Mouse (Mus musculus): ENCODE measurements at regions not wholly inside any gene's neighbourhood (a gene's known extent, or its start where the extent isn't known, plus 50 kb on each side); places are given as distances from the start of the nearest gene placed in this dataset.
"Not testable (repeated sequence)": the region's sequence is repeated elsewhere in the genome, so short reads cannot be mapped to it uniquely, and the experiment has no call there.

- TF ChIP-seq EP300 (optimal IDR thresholded peaks at IDR 0.05) (no peak), CTCF (IDR thresholded peaks at IDR 0.05; ENCODE audit: low read depth) (no peak)
- no peak for DNase-seq (ENCODE audit: low spot score)
- H3K4me2 ChIP-seq (replicated peaks; ENCODE audit: low read depth), result no peak overlapping the region
- H3K9ac ChIP-seq (ENCODE audit: low read length), result no peak overlapping the region
- H3K4me1 ChIP-seq (replicated peaks; ENCODE audit: control insufficient read depth, insufficient read depth), result no peaks in the 10 kb centered on the region
- ATAC-seq (ENCODE audit: low FRiP score, low TSS enrichment), result no peak
- H3K9me3 ChIP-seq (ENCODE audit: control insufficient read depth, low read length), result no peaks in the 10 kb centered on the region
- H3K27me3 ChIP-seq (ENCODE audit: control insufficient read depth, insufficient read depth, low read length), result no peaks in the 10 kb centered on the region
- no peak overlapping the region for H3K4me3 ChIP-seq (ENCODE audit: low read depth, low read length)
- WGBS, result 87% methylated on average over 1 of the region's 1 CpGs
- H3K27ac ChIP-seq (replicated peaks), result no peak overlapping the region
- H3K36me3 ChIP-seq (ENCODE audit: control insufficient read depth, insufficient read depth, low read length), result no peaks in the 10 kb centered on the region
Measured at GRCm38 (mm10) chr1:47119636-47120035, 227.0 kb upstream of the Slc39a10 start.

- DNase-seq (ENCODE audit: low spot score); H3K27me3 ChIP-seq (ENCODE audit: control insufficient read depth, insufficient read depth, low read length); H3K9me3 ChIP-seq (ENCODE audit: control insufficient read depth, low read length); H3K4me1 ChIP-seq (replicated peaks; ENCODE audit: control insufficient read depth, insufficient read depth); H3K9ac ChIP-seq (ENCODE audit: low read length); H3K27ac ChIP-seq (replicated peaks); H3K36me3 ChIP-seq (ENCODE audit: control insufficient read depth, insufficient read depth, low read length); ATAC-seq (ENCODE audit: low FRiP score, low TSS enrichment); H3K4me2 ChIP-seq (replicated peaks; ENCODE audit: low read depth); H3K4me3 ChIP-seq (ENCODE audit: low read depth, low read length): not testable (repeated sequence)
- WGBS, result 95% methylated on average over 4 of the region's 4 CpGs
Measured at GRCm38 (mm10) chr1:47116681-47117080, 224.0 kb upstream of the Slc39a10 start.

GRCm38 (mm10) chr1:47112494-47112893 lies 219.8 kb upstream of the Slc39a10 start:
- Histone ChIP-seq H3K27ac (replicated peaks) (no peak overlapping the region), H3K27me3 (ENCODE audit: control insufficient read depth, insufficient read depth, low read length) (no peaks in the 10 kb centered on the region), H3K4me3 (ENCODE audit: low read depth, low read length) (no peak overlapping the region), H3K36me3 (ENCODE audit: control insufficient read depth, insufficient read depth, low read length) (no peaks in the 10 kb centered on the region), H3K4me2 (replicated peaks; ENCODE audit: low read depth) (no peak overlapping the region), H3K9me3 (ENCODE audit: control insufficient read depth, low read length) (no peaks in the 10 kb centered on the region), H3K9ac (ENCODE audit: low read length) (no peak overlapping the region), H3K4me1 (replicated peaks; ENCODE audit: control insufficient read depth, insufficient read depth) (no peaks in the 10 kb centered on the region)
- no peak for TF ChIP-seq EP300 (optimal IDR thresholded peaks at IDR 0.05)
- no peak for TF ChIP-seq CTCF (IDR thresholded peaks at IDR 0.05; ENCODE audit: low read depth)
- no peak for DNase-seq (ENCODE audit: low spot score)
- WGBS, result 76% methylated on average over 1 of the region's 1 CpGs
- ATAC-seq (ENCODE audit: low FRiP score, low TSS enrichment), result no peak

GRCm38 (mm10) chr1:47104055-47104454 lies 211.4 kb upstream of the Slc39a10 start:
- no peaks in the 10 kb centered on the region for H3K27me3 ChIP-seq (ENCODE audit: control insufficient read depth, insufficient read depth, low read length)
- no peak overlapping the region for H3K9ac ChIP-seq (ENCODE audit: low read length)
- no peaks in the 10 kb centered on the region for H3K9me3 ChIP-seq (ENCODE audit: control insufficient read depth, low read length)
- ATAC-seq (ENCODE audit: low FRiP score, low TSS enrichment) (no peak), DNase-seq (ENCODE audit: low spot score) (no peak)
- H3K4me3 ChIP-seq (ENCODE audit: low read depth, low read length), result no peak overlapping the region
- WGBS, result 88% methylated on average over 4 of the region's 4 CpGs
- no peak overlapping the region for H3K27ac ChIP-seq (replicated peaks)
- H3K36me3 ChIP-seq (ENCODE audit: control insufficient read depth, insufficient read depth, low read length), result no peaks in the 10 kb centered on the region
- TF ChIP-seq CTCF (IDR thresholded peaks at IDR 0.05; ENCODE audit: low read depth) (no peak), EP300 (optimal IDR thresholded peaks at IDR 0.05) (no peak)
- H3K4me1 ChIP-seq (replicated peaks; ENCODE audit: control insufficient read depth, insufficient read depth), result no peaks in the 10 kb centered on the region
- H3K4me2 ChIP-seq (replicated peaks; ENCODE audit: low read depth), result no peak overlapping the region

GRCm38 (mm10) chr1:47103321-47103988 lies 210.8 kb upstream of the Slc39a10 start:
- Histone ChIP-seq H3K9ac (ENCODE audit: low read length) (no peak overlapping the region), H3K4me3 (ENCODE audit: low read depth, low read length) (no peak overlapping the region), H3K36me3 (ENCODE audit: control insufficient read depth, insufficient read depth, low read length) (no peaks in the 10 kb centered on the region), H3K27me3 (ENCODE audit: control insufficient read depth, insufficient read depth, low read length) (no peaks in the 10 kb centered on the region), H3K4me1 (replicated peaks; ENCODE audit: control insufficient read depth, insufficient read depth) (no peaks in the 10 kb centered on the region), H3K27ac (replicated peaks) (no peak overlapping the region), H3K9me3 (ENCODE audit: control insufficient read depth, low read length) (no peaks in the 10 kb centered on the region), H3K4me2 (replicated peaks; ENCODE audit: low read depth) (no peak overlapping the region)
- no peak for TF ChIP-seq EP300 (optimal IDR thresholded peaks at IDR 0.05)
- no peak for TF ChIP-seq CTCF (IDR thresholded peaks at IDR 0.05; ENCODE audit: low read depth)
- DNase-seq (ENCODE audit: low spot score), result no peak
- 58% methylated on average over 6 of the region's 6 CpGs for whole genome bisulfite sequencing
- ATAC-seq (ENCODE audit: low FRiP score, low TSS enrichment), result no peak

- H3K36me3 ChIP-seq (ENCODE audit: control insufficient read depth, insufficient read depth, low read length), result no peaks in the 10 kb centered on the region
- no peak overlapping the region for H3K4me2 ChIP-seq (replicated peaks; ENCODE audit: low read depth)
- H3K9me3 ChIP-seq (ENCODE audit: control insufficient read depth, low read length), result no peaks in the 10 kb centered on the region
- H3K9ac ChIP-seq (ENCODE audit: low read length), result no peak overlapping the region
- no peak overlapping the region for H3K4me3 ChIP-seq (ENCODE audit: low read depth, low read length)
- no peaks in the 10 kb centered on the region for H3K27me3 ChIP-seq (ENCODE audit: control insufficient read depth, insufficient read depth, low read length)
- WGBS, result 72% methylated on average over 7 of the region's 7 CpGs
- ATAC-seq (ENCODE audit: low FRiP score, low TSS enrichment), result no peak
- TF ChIP-seq EP300 (optimal IDR thresholded peaks at IDR 0.05), result no peak
- no peak for TF ChIP-seq CTCF (IDR thresholded peaks at IDR 0.05; ENCODE audit: low read depth)
- no peaks in the 10 kb centered on the region for H3K4me1 ChIP-seq (replicated peaks; ENCODE audit: control insufficient read depth, insufficient read depth)
- DNase-seq (ENCODE audit: low spot score), result no peak
- H3K27ac ChIP-seq (replicated peaks), result no peak overlapping the region
Measured at GRCm38 (mm10) chr1:47097084-47097996, 204.7 kb upstream of the Slc39a10 start.
